Comparison of ENCODE assay signal across 8 mouse cellular contexts in the genomic region with DNA sequence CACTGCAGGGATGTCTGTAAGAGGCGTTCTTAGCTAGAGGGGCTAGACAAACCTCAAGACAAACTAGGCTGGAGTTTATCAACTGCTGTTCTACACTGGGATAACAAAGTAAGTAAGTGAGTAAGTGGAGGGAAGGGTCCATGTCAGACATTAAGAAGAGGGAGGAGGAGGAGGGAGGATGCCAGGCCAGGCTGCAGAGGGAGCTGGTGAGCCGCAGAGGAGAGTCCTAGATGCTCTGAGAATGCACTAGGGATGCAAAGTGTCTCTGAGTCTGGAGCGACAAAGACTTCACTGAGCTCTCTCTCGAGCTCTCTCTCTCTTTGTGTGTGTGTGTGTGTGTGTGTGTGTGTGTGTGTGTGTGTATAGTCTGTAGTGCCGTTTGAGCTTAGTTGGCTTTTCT. TPM values are rescaled to one million over a fixed set of nuclear protein-coding genes. Genes with fewer than 3 reads are reported as not detected.
A peak's percentile ranks its signal among the peaks of the same experiment; 100 is the strongest.
DNase-seq lines count a peak whose midpoint lies in the region; TF ChIP-seq lines count a peak whose summit lies in the region.

No protein-coding gene starts in this region.

- peak; percentile 37 for DNase-seq in gastrocnemius, adult 2 months
- DNase-seq in gastrocnemius, postnatal 14 days: no peak
- no peak for DNase-seq in lung, adult 2 months
- no peak for DNase-seq in lung, postnatal 25 days (ENCODE audit: low spot score)
- peak; percentile 57 for DNase-seq in brain, adult 2 months (ENCODE audit: low read depth, low spot score)
- DNase-seq in right cerebral cortex, postnatal 25 days: peak; percentile 27
- DNase-seq in cerebellum, adult 11-12 months: no peak
- no peak for DNase-seq in urinary bladder, adult 18-20 months (ENCODE audit: low spot score in 2 of 2)

- intact Hi-C loops in gastrocnemius, adult 2 months (cut with DNase I): no loop called here
- intact Hi-C loops in gastrocnemius, postnatal 14 days (cut with DNase I; ENCODE audit: low total_unique reads): loop anchor here (5.0 kb wide), 1 partner anchor 374 kb away; no protein-coding TSS in a partner anchor

- H3K4me1 ChIP-seq in lung, adult 2 months (ENCODE audit: control insufficient read depth, insufficient read depth, low read length): no peaks in the 10 kb centered on the region

- 23% methylated on average over 5 of the region's 5 CpGs for whole genome bisulfite sequencing in lung, adult 2 months

- no peak for TF ChIP-seq POLR2A in lung, adult 2 months (IDR thresholded peaks at IDR 0.05; ENCODE audit: borderline replicate concordance, extremely low read depth, low read depth, low read length)

- peak; percentile 43 for TF ChIP-seq CTCF in gastrocnemius, adult 2 months (IDR thresholded peaks at IDR 0.05)
- TF ChIP-seq CTCF in lung, adult 2 months (IDR thresholded peaks at IDR 0.05; ENCODE audit: insufficient read depth, low read length): peak; percentile 45; the same call in 1 of the 2 replicates

- no peak overlapping the region for H3K4me3 ChIP-seq in gastrocnemius, adult 2 months
- H3K4me3 ChIP-seq in lung, adult 2 months (replicated peaks; ENCODE audit: extremely low read depth, low read depth, low read length): no peak overlapping the region

- H3K27ac ChIP-seq in gastrocnemius, adult 2 months: no peak overlapping the region

RNA-seq across cellular contexts. Expression of a gene that starts 9.7 kb away (rescaled TPM):
- 1 to 10 TPM; 1.1 to 1.2 TPM for total RNA-seq in gastrocnemius, adult 2 months (2021)
- 1 to 10 TPM; 3.2 to 3.5 TPM for total RNA-seq in gastrocnemius, postnatal 14 days (2021)
- polyA plus RNA-seq in lung, adult 2 months (2012; rRNA removed): 70.8 and 85.0 TPM in 2 replicates

RNA-seq across cellular contexts. Expression of a gene that starts 35.6 kb away (rescaled TPM):
- total RNA-seq in gastrocnemius, adult 2 months (2021): 10 to 100 TPM; 18.4 to 18.9 TPM
- total RNA-seq in gastrocnemius, postnatal 14 days (2021): 10 to 100 TPM; 11.6 to 15.7 TPM
- 23.3 and 23.5 TPM in 2 replicates for polyA plus RNA-seq in lung, adult 2 months (2012; rRNA removed)

RNA-seq across cellular contexts. Expression of a gene that starts 35.8 kb away (rescaled TPM):
- 10 to 100 TPM; 40.0 to 40.9 TPM for total RNA-seq in gastrocnemius, adult 2 months (2021)
- total RNA-seq in gastrocnemius, postnatal 14 days (2021): 10 to 100 TPM; 15.3 to 15.6 TPM
- 87.2 and 122 TPM in 2 replicates for polyA plus RNA-seq in lung, adult 2 months (2012; rRNA removed)

Comparison
In these comparisons a context has a peak if more than half of its experiments do, and no peak if none do; other contexts are left out.
1. DNase-seq: peak in gastrocnemius, adult 2 months (single experiment), brain, adult 2 months (single experiment) and right cerebral cortex, postnatal 25 days (single experiment); none in gastrocnemius, postnatal 14 days (single experiment), lung, adult 2 months (single experiment), lung, postnatal 25 days (single experiment), cerebellum, adult 11-12 months (single experiment) and urinary bladder, adult 18-20 months (0 of 2).